Mouse (Mus musculus) olfactory bulb, adult 2 months (tissue): ENCODE measurements around the gene D030056L22Rik.

ENCODE experiments used
- CTCF ChIP-seq: fragments of 200-500 bp; IDR thresholded peaks from 2 replicates; pipeline ENCODE4 v1.5.1; 2012; ENCODE audit warnings: low read depth, mild to moderate bottlenecking, low read length, moderate library complexity; ENCODE audit not compliant: insufficient read depth
- POLR2A ChIP-seq: fragments of 200-500 bp; IDR thresholded peaks from 2 replicates; pipeline ENCODE4 v1.6.1; 2012; ENCODE audit warnings: mild to moderate bottlenecking, low read depth, low read length, moderate library complexity; ENCODE audit not compliant: insufficient read depth

DNA sequence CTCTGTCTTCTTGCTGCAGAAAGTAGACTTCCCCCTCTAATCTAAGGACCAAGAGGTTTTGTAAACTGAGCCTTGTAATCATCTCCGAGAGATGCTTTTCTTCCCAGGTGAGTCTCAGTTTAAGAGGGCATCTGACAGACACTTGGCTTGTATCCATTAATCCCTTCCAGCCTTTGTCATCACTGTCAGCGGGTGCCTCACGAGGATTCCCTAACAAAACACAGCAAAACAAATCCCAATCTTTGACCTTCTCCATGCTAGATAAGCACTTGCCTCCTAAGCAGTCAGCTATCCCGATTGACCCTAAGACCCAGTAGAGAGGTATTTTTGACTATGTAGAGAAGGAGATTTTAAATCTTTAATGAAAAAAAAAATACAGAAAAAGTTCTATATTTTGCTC, 44.7 kb downstream of the D030056L22Rik start:
- TF ChIP-seq POLR2A (no peak), CTCF (no peak)
